Mouse (Mus musculus): ENCODE results near the gene Acaa1b.

The Acaa1b gene

DNA sequence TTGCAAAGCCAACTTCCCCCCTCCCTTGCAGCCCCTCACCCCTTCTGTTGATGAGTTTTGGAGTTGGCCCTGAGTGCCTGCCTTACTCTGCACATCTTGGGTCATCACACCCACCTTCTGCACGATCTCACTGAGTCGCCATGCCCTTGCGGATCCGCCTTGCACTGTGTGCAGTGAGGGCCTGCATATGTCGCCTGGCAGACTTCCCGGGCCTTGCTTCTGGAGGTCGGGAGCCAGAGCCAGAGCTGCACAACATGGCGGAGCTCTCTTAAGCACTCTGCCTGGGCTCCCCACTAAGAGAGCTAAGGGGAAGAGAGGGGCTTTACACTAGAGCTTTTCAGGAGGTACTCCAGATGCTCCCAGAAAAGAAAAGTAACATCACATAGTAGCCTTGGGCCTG is 12.2 kb downstream of the Acaa1b start:
- no peak for DNase-seq (ENCODE audit: low read depth, low spot score)

GRCm38 (mm10) chr9:119143372-119143771 is 13.5 kb downstream of the Acaa1b start:
- DNase-seq (ENCODE audit: low read depth, low spot score) = no peak

DNA sequence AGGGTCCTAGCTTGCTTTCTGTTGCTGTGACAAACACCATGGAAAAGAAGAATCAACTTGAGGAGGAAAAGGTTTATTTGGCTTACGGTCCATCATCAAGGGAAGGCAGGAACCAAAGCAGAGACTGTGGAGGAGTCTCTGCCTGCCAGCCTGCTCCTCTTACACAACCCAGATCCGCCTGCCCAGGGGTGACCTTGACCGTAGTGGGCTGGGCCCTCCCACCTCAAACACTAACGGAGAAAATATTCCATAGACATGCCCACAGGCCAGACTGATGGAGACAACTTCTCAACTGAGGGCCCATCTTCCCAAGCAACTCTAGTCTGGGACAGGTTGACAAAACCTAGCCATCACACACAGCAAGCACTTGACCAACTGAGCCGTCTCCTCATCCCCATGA is 14.8 kb downstream of the Acaa1b start:
- DNase-seq (ENCODE audit: low read depth, low spot score) = no peak

DNA sequence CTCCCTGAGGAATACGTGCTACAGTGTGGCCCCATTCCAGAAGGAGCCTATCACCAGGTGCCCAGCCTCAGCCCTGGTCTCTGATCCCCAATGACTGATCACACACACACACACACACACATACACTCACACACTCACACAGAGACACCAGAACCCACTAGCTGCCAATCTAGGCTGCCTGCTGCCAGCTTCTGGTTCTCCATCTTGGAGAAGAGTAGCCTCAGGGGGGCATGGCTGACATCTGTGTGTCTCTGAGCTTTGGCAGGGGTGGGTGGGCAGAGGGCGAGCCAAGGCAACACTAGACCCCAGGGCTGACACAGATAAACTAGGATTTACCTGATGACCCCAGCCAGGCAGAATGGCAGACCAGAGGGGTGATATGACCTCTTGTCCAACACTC is 18.1 kb downstream of the Acaa1b start:
- no peak for DNase-seq (ENCODE audit: low read depth, low spot score)

GRCm38 (mm10) chr9:119130692-119131091 is 26.2 kb downstream of the Acaa1b start:
- no peak for DNase-seq (ENCODE audit: low read depth, low spot score)

- DNase-seq (ENCODE audit: low read depth, low spot score) = no peak
Measured at GRCm38 (mm10) chr9:119128436-119129181, 28.3 kb downstream of the Acaa1b start.

- DNase-seq (ENCODE audit: low read depth, low spot score) = no peak
Measured at GRCm38 (mm10) chr9:119122596-119123369, 34.1 kb downstream of the Acaa1b start.

- DNase-seq (ENCODE audit: low read depth, low spot score) = no peak
Measured at GRCm38 (mm10) chr9:119120168-119120560, 36.7 kb downstream of the Acaa1b start.

DNA sequence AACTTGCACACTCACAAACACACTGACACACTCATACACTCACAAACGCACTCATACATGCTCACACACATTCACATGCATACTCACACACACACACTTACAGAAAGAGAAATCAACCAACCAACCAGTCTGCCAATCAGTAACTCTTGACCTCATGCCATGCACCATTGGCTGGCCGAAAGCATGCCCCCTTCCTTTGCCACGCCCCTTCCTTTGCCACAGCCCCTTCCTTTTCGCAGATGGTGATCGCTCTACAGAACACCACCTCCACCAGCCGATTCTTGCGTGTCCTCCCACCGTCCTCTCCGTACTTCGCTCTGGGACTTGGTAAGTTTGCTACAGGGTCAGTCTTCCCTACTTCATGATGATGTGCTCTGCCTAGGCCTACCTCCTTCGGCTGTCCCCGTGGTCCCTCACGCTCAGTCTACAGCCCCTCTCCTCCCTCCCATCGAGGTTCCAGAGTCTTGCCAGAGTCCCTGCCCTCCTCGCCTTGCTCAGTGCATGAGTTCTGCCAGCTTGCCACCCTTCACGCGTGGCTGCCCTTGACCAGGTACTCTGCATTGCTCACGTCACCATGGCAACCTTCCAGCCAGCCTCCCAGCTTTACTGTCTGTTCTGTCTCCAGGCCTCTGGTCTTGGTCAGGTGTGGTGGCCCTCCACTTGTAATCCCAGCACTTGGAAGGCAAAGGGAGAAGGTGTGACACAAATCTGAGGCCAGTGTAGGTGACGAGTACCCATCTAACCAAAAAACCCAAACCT is 37.3 kb downstream of the Acaa1b start:
- no peak for DNase-seq (ENCODE audit: low read depth, low spot score)

GRCm38 (mm10) chr9:119114911-119115310 is 42.0 kb downstream of the Acaa1b start:
- no peak for DNase-seq (ENCODE audit: low read depth, low spot score)

DNA sequence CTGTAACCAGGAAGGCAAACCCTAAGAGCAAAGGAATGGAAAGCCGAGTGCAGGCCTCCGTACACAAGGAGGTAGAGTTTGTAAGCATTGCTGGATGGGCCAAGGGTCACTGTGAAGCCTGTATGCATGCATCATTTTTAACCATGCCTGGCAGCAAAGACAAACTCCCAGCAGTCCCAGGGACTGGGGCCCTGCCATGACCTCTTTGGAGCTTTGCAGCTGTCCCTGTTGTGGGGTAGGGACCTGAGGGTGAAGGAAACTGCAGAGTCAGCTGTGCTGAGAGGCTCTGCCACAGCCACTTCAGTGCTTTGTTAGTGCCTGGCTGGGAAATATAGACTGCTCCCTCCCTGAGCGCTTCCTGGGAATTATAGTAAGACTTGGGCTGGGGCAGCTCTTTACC is 46.3 kb downstream of the Acaa1b start:
- DNase-seq (ENCODE audit: low read depth, low spot score) = no peak

- DNase-seq (ENCODE audit: low read depth, low spot score) = no peak
Measured at GRCm38 (mm10) chr9:119109685-119110353, 47.1 kb downstream of the Acaa1b start.

GRCm38 (mm10) chr9:119107566-119107965 is 49.3 kb downstream of the Acaa1b start:
- DNase-seq (ENCODE audit: low read depth, low spot score) = no peak

DNA sequence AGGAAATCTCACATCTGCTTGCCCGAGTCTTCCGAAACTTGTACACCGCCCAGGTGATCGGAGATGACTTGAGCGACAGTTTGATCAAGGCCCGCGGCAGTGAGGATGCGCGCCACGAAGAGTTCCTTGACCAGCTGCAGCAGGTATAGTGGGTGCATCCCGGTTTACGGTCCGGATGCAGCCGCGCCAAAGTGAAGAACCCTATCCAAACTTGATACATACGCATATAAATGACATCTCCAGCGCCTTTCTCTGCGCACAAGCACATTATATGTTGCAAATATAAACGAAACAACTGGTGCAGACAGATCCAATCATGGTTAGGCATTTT is 54.1 kb downstream of the Acaa1b start:
- DNase-seq (ENCODE audit: low read depth, low spot score) = no peak

DNA sequence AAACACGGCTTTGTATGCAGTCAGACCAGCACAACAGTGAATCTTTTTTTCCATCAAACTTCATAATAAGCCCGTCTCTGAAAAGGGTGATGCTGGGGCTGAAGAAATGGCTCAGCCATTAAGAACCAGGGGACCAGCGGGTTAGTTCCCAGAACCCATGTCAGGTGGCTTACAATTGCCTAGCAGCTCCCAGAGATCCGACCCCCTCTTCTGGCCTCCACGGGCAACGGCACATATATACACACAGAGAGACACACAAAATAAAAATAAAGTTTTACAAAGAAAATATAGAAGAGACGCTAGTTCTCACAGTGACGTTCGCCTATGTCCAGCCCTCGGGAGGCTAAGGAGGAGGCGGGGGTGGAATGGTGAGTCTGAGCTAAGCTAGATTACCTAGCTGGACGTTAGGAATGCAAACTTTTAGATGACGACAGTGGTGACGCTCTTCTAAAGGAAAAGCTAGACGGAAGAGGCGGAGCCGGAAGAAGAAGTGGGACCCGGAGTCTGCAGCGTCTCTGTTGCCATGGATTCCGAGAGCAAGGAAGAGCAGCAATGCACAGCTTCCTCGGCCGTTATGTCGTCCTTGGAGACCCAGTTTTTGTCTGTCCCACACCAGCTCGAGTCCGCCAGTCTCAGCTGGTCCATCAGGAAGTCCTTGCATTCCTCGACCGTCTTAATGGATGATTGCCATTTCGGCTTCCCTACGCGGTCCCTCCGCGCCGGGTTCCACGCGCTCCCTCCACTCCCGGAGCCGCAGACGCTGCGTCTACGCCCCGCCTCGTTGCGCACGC is 54.7 kb downstream of the Acaa1b start, which contains the start of gene Dlec1:
Gene Dlec1 (plus strand): TSS at position 487 of the 791 bp plus-strand sequence.
- peak; percentile 32 for DNase-seq (ENCODE audit: low read depth, low spot score)

DNA sequence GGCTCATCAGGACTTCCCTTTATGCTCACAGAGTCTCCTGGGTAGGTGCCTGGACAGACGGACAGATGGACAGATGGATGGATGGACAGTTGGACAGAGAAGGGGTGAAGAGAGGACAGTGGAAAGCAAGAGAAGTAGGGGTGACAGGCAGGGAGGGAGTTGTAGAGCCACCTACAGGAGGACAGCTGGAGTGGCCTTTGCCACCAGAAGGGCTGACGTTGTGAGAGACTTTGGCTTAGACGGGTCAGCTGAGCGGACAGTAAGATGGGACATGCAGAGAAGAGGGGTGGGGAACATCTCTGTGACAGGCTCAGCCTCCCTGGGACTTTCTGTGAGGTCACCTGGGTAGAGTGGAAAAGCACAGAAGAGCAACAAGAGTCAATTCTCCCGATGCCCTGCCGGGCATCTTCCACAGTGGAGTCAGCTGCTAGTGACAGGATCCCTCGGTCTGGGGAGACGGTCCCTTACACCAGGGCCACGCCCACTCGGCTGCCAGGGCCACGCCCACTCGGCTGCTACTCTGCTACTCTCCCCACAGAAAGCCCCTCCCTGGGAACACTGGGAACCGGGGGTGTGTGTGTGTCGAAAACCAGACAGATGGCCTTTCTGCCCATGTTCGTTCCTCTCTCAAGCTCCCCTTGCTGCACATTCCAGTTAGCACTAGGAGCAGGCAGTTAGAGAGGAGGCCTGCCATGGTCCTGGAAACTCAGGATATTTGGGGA is 56.6 kb downstream of the Acaa1b start:
- DNase-seq (ENCODE audit: low read depth, low spot score) = no peak
